12 mouse cellular contexts compared by ENCODE assay signal in genomic region chr11:75119298-75119697, GRCm38 (mm10). TPM values are rescaled to one million over a fixed set of nuclear protein-coding genes. Genes with fewer than 3 reads are reported as not detected.
DNase-seq lines count a peak whose midpoint lies in the region; ATAC-seq and TF ChIP-seq lines count a peak whose summit lies in the region.
"Had no signal": no experiment of that assay in that cellular context is flagged by ENCODE, and none has a peak within 500 bp of the region (broad histone marks: within the 10 kb centered on the region; RNA-seq: fewer than 3 reads in every experiment).

No protein-coding gene starts in this region.

- no peak overlapping the region for H3K4me2 ChIP-seq in kidney, embryonic 15.5 days
- H3K4me2 ChIP-seq: liver, embryonic 15.5 days had no signal

- H3K4me3 ChIP-seq in kidney, adult 2 months (ENCODE audit: insufficient read depth, low read depth, low read length), result no peak overlapping the region
- no peak overlapping the region for H3K4me3 ChIP-seq in kidney, embryonic 15.5 days (replicated peaks)
- H3K4me3 ChIP-seq: forebrain, embryonic 10.5 days; liver, embryonic 15.5 days had no signal

- H3K36me3 ChIP-seq in kidney, adult 2 months (ENCODE audit: control insufficient read depth, insufficient read depth, low read length), result no peaks in the 10 kb centered on the region
- no peaks in the 10 kb centered on the region for H3K36me3 ChIP-seq in kidney, embryonic 15.5 days
- H3K36me3 ChIP-seq: forebrain, embryonic 10.5 days; liver, embryonic 15.5 days had no signal

- no peak overlapping the region for H3K9ac ChIP-seq in kidney, embryonic 15.5 days
- H3K9ac ChIP-seq: liver, embryonic 15.5 days had no signal

- H3K27me3 ChIP-seq in kidney, adult 2 months (replicated peaks; ENCODE audit: control insufficient read depth, insufficient read depth, low read length), result no peaks in the 10 kb centered on the region
- H3K27me3 ChIP-seq in kidney, embryonic 15.5 days, result no peaks in the 10 kb centered on the region
- H3K27me3 ChIP-seq: liver, embryonic 15.5 days had no signal

- no peak for TF ChIP-seq POLR2A in kidney, adult 2 months (IDR thresholded peaks at IDR 0.05; ENCODE audit: low read depth, low read length)

- WGBS in kidney, adult 2 months, result 98% methylated on average over 2 of the region's 2 CpGs
- 94% methylated on average over 2 of the region's 2 CpGs for WGBS in kidney, embryonic 15.5 days

- ATAC-seq in kidney, embryonic 15.5 days (replicated peaks; ENCODE audit: low FRiP score), result no peak
- ATAC-seq: intestine, postnatal 0 days had no signal

- peak overlapping the region; percentile 25; the same call in 1 of the 2 replicates for H3K27ac ChIP-seq in kidney, adult 2 months (ENCODE audit: insufficient read depth, low read depth, low read length)
- H3K27ac ChIP-seq in kidney, embryonic 15.5 days, result no peak overlapping the region
- H3K27ac ChIP-seq: forebrain, embryonic 10.5 days; liver, embryonic 15.5 days had no signal

- intact Hi-C loops in left cerebral cortex, postnatal 4 days (cut with DNase I), result no loop called here

- no peak for TF ChIP-seq CTCF in kidney, adult 2 months (conservative IDR thresholded peaks at IDR 0.05; ENCODE audit: insufficient read depth, insufficient read length, low read depth, low read length)

- H3K9me3 ChIP-seq in kidney, embryonic 15.5 days (replicated peaks), result no peaks in the 10 kb centered on the region
- H3K9me3 ChIP-seq: forebrain, embryonic 10.5 days; G1E; liver, embryonic 15.5 days had no signal

- DNase-seq in frontal cortex, adult 2 months (ENCODE audit: extremely low spot score in 1 of 2, low spot score in 1 of 2), result peak; percentile 62 to 73
- no peak for DNase-seq in frontal cortex, postnatal 14 days (ENCODE audit: low spot score in 2 of 2)
- no peak for DNase-seq in kidney, adult 2 months
- DNase-seq in cerebellum, postnatal 10 days, result peak; percentile 71 to 79
- DNase-seq in left cerebral cortex, postnatal 4 days, result peak; percentile 9
- no peak for DNase-seq in thymus, postnatal 14 days
- no peak for DNase-seq in spleen, postnatal 14 days (ENCODE audit: low spot score in 2 of 2)

- H3K4me1 ChIP-seq in kidney, adult 2 months (ENCODE audit: control insufficient read depth, insufficient read depth, low read length), result peaks cover 6% of the 10 kb centered on the region; the same call in 1 of the 2 replicates
- H3K4me1 ChIP-seq in kidney, embryonic 15.5 days, result peaks cover 9% of the 10 kb centered on the region
- H3K4me1 ChIP-seq: forebrain, embryonic 10.5 days; liver, embryonic 15.5 days had no signal

RNA-seq across cellular contexts. Expression of gene Hic1, which starts 50.0 kb away (rescaled TPM):
- polyA plus RNA-seq in frontal cortex, adult 2 months (2012; rRNA removed), result 4.1 and 4.2 TPM in 2 replicates
- 8.6 and 12.6 TPM in 2 replicates for polyA plus RNA-seq in kidney, adult 2 months (2012; rRNA removed)
- 24.3 and 25.9 TPM in 2 replicates for polyA plus RNA-seq in kidney, embryonic 15.5 days (2015; fragmentation: Nextera tagmentation; extraction: Ambion mirVana)
- 1 to 10 TPM; 5.2 to 5.6 TPM for total RNA-seq in left cerebral cortex, postnatal 4 days (2021)

RNA-seq across cellular contexts. Expression of gene Ovca2, which starts 59.3 kb away (rescaled TPM):
- 17.3 and 18.5 TPM in 2 replicates for polyA plus RNA-seq in frontal cortex, adult 2 months (2012; rRNA removed)
- polyA plus RNA-seq in kidney, adult 2 months (2012; rRNA removed), result 18.6 and 33.7 TPM in 2 replicates
- 25.3 and 27.0 TPM in 2 replicates for polyA plus RNA-seq in kidney, embryonic 15.5 days (2015; fragmentation: Nextera tagmentation; extraction: Ambion mirVana)
- 10 to 100 TPM in 1 of 2 experiments, 1 to 10 TPM in 1; 9.2 to 11.2 TPM for total RNA-seq in left cerebral cortex, postnatal 4 days (2021)

Comparison
In these comparisons a context has a peak if more than half of its experiments do, and no peak if none do; other contexts are left out.
1. DNase-seq: peak in frontal cortex, adult 2 months (2 of 2), cerebellum, postnatal 10 days (2 of 2) and left cerebral cortex, postnatal 4 days (single experiment); none in frontal cortex, postnatal 14 days (0 of 2), kidney, adult 2 months (single experiment), thymus, postnatal 14 days (single experiment) and spleen, postnatal 14 days (0 of 2).